Mouse (Mus musculus) limb, embryonic 11.5 days (tissue): ENCODE data around the gene Zfp644. TPM values are rescaled to one million over a fixed set of nuclear protein-coding genes. Genes with fewer than 3 reads are reported as not detected.
"Not testable (repeated sequence)": the region's sequence is repeated elsewhere in the genome, so short reads cannot be mapped to it uniquely, and the experiment has no call there.

Experiments used
- ATAC-seq: fragments of 200-750 bp; cut with Nextera tagmentation; 2 replicates; pipeline ENCODE4 v1.8.0; 2017; ENCODE audit warnings: low read depth; ENCODE audit not compliant: insufficient number of reproducible peaks, low FRiP score, low TSS enrichment
- DNase-seq: peaks from one replicate; pipeline ENCODE4 v3.0.0-alpha.2; 2015; ENCODE audit warnings: low spot score
- H3K27ac ChIP-seq: fragments of 300-500 bp; sonication (generic); replicated peaks from 2 replicates; pipeline ENCODE4 v1.5.1; 2014; ENCODE audit warnings: low read depth, mild to moderate bottlenecking, low read length
- H3K27me3 ChIP-seq: fragments of 300-500 bp; sonication (generic); 2 replicates; pipeline ENCODE4 v1.6.1; 2014; ENCODE audit warnings: mild to moderate bottlenecking, low read length, mixed read lengths; ENCODE audit not compliant: control insufficient read depth, insufficient read depth
- H3K36me3 ChIP-seq: fragments of 300-500 bp; sonication (generic); 2 replicates; pipeline ENCODE4 v1.6.1; 2014; ENCODE audit warnings: mild to moderate bottlenecking, low read length, moderate library complexity, mixed read lengths; ENCODE audit not compliant: control insufficient read depth, insufficient read depth
- H3K4me1 ChIP-seq: fragments of 300-500 bp; sonication (generic); 2 replicates; pipeline ENCODE4 v1.6.1; 2014; ENCODE audit warnings: low read length, mixed read lengths; ENCODE audit not compliant: control insufficient read depth, insufficient read depth
- H3K4me2 ChIP-seq: fragments of 300-500 bp; sonication (generic); 2 replicates; pipeline ENCODE4 v1.6.1; 2014; ENCODE audit warnings: low read depth, mild to moderate bottlenecking, moderate library complexity; ENCODE audit not compliant: severe bottlenecking
- H3K4me3 ChIP-seq: fragments of 300-500 bp; sonication (generic); 2 replicates; pipeline ENCODE4 v1.5.1; 2014; ENCODE audit warnings: low read depth, low read length
- H3K9ac ChIP-seq: fragments of 300-500 bp; sonication (generic); 2 replicates; pipeline ENCODE4 v1.6.1; 2014; ENCODE audit warnings: mild to moderate bottlenecking, low read length
- H3K9me3 ChIP-seq: fragments of 300-500 bp; sonication (generic); 2 replicates; pipeline ENCODE4 v1.6.1; 2016; ENCODE audit warnings: low read length; ENCODE audit not compliant: control insufficient read depth
- WGBS: fragments of 180-500 bp; shearing (Covaris S2); extraction: QIAGEN DNeasy Blood & Tissue Kit; methylation state at CpG from one replicate; pipeline ENCODE4 v1.1.7; 2014; 5-methylcytosine and 5-hydroxymethylcytosine counted together
- polyA plus RNA-seq: library from polyadenylated mRNA; unstranded; fragments of >200 nt; fragmentation: Nextera tagmentation; extraction: Ambion mirVana; gene quantifications from 2 replicates; pipeline ENCODE4 v1.2.1, GENCODE M21; 2014

The Zfp644 gene
- polyA plus RNA-seq, 1 experiment from 2014 or later = 90.7 TPM

GRCm38 (mm10) chr5:106679659-106680058, 17.4 kb downstream of the Zfp644 start:
- H3K9me3 ChIP-seq = no peaks in the 10 kb centered on the region; the same call in 1 of the 2 replicates
- no peak for DNase-seq
- no peak for ATAC-seq
- H3K27me3 ChIP-seq = no peaks in the 10 kb centered on the region
- no peak overlapping the region for H3K27ac ChIP-seq
- H3K4me2 ChIP-seq = no peak overlapping the region
- no peak overlapping the region for H3K4me3 ChIP-seq
- no peaks in the 10 kb centered on the region; the same call in 1 of the 2 replicates for H3K4me1 ChIP-seq
- 89% methylated on average over 1 of the region's 1 CpGs for WGBS
- no peak overlapping the region for H3K9ac ChIP-seq
- H3K36me3 ChIP-seq = no peaks in the 10 kb centered on the region; the same call in 1 of the 2 replicates

GRCm38 (mm10) chr5:106678823-106679222, 18.3 kb downstream of the Zfp644 start:
- 57% methylated on average over 1 of the region's 1 CpGs for WGBS

GRCm38 (mm10) chr5:106676784-106677183, 20.3 kb downstream of the Zfp644 start:
- Histone ChIP-seq H3K9ac (no peak overlapping the region), H3K4me1 (no peaks in the 10 kb centered on the region), H3K4me2 (no peak overlapping the region), H3K4me3 (no peak overlapping the region), H3K9me3 (no peaks in the 10 kb centered on the region; the same call in 1 of the 2 replicates), H3K27ac (no peak overlapping the region), H3K27me3 (no peaks in the 10 kb centered on the region), H3K36me3 (no peaks in the 10 kb centered on the region; the same call in 1 of the 2 replicates)
- DNase-seq = no peak
- 87% methylated on average over 9 of the region's 9 CpGs for WGBS
- no peak for ATAC-seq

More at GRCm38 (mm10) chr5:106678823-106679222, 18.3 kb downstream of the Zfp644 start:
- H3K4me1 ChIP-seq, H3K9ac ChIP-seq, H3K36me3 ChIP-seq, H3K27ac ChIP-seq, ATAC-seq, H3K4me2 ChIP-seq, H3K9me3 ChIP-seq, H3K4me3 ChIP-seq, DNase-seq, H3K27me3 ChIP-seq: not testable (repeated sequence)

GRCm38 (mm10) chr5:106672597-106672996, 24.5 kb downstream of the Zfp644 start:
- DNase-seq (no peak), ATAC-seq (no peak)
- peaks cover 6% of the 10 kb centered on the region for H3K36me3 ChIP-seq
- no peaks in the 10 kb centered on the region for H3K9me3 ChIP-seq
- H3K27ac ChIP-seq = no peak overlapping the region
- H3K27me3 ChIP-seq = no peaks in the 10 kb centered on the region
- no peak overlapping the region for H3K9ac ChIP-seq
- no peaks in the 10 kb centered on the region for H3K4me1 ChIP-seq
- H3K4me3 ChIP-seq = no peak overlapping the region
- H3K4me2 ChIP-seq = no peak overlapping the region

GRCm38 (mm10) chr5:106671893-106672292, 25.2 kb downstream of the Zfp644 start:
- Histone ChIP-seq H3K27me3 (no peaks in the 10 kb centered on the region), H3K36me3 (peaks cover 6% of the 10 kb centered on the region), H3K9me3 (no peaks in the 10 kb centered on the region), H3K4me1 (no peaks in the 10 kb centered on the region), H3K4me3 (no peak overlapping the region), H3K27ac (no peak overlapping the region), H3K4me2 (no peak overlapping the region), H3K9ac (no peak overlapping the region)
- ATAC-seq (no peak), DNase-seq (no peak)
- WGBS = 85% methylated on average over 3 of the region's 3 CpGs

- Histone ChIP-seq H3K9ac (no peak overlapping the region), H3K4me2 (no peak overlapping the region), H3K27ac (no peak overlapping the region), H3K4me1 (no peaks in the 10 kb centered on the region), H3K4me3 (no peak overlapping the region), H3K27me3 (no peaks in the 10 kb centered on the region), H3K36me3 (peaks cover 7% of the 10 kb centered on the region), H3K9me3 (no peaks in the 10 kb centered on the region)
- ATAC-seq = no peak
- DNase-seq = no peak
- 92% methylated on average over 4 of the region's 4 CpGs for WGBS
Measured at GRCm38 (mm10) chr5:106664910-106665309, 32.2 kb downstream of the Zfp644 start.

GRCm38 (mm10) chr5:106660867-106661266, 36.2 kb downstream of the Zfp644 start:
- no peak overlapping the region for H3K27ac ChIP-seq
- ATAC-seq = no peak

GRCm38 (mm10) chr5:106652790-106653328, 44.2 kb downstream of the Zfp644 start:
- H3K36me3 ChIP-seq = no peaks in the 10 kb centered on the region
- no peak overlapping the region for H3K4me3 ChIP-seq
- H3K9ac ChIP-seq = no peak overlapping the region
- no peak for DNase-seq
- no peak overlapping the region for H3K4me2 ChIP-seq
- no peaks in the 10 kb centered on the region for H3K4me1 ChIP-seq
- no peak for ATAC-seq
- no peak overlapping the region for H3K27ac ChIP-seq
- H3K9me3 ChIP-seq = no peaks in the 10 kb centered on the region
- H3K27me3 ChIP-seq = no peaks in the 10 kb centered on the region
- 96% methylated on average over 3 of the region's 3 CpGs for WGBS

More at GRCm38 (mm10) chr5:106660867-106661266, 36.2 kb downstream of the Zfp644 start:
- no peak for DNase-seq
- Histone ChIP-seq H3K36me3 (peaks cover 3% of the 10 kb centered on the region; the same call in 1 of the 2 replicates), H3K27me3 (no peaks in the 10 kb centered on the region), H3K4me1 (no peaks in the 10 kb centered on the region), H3K4me3 (no peak overlapping the region), H3K9ac (no peak overlapping the region), H3K9me3 (no peaks in the 10 kb centered on the region), H3K4me2 (no peak overlapping the region)
- WGBS = 26% methylated on average over 1 of the region's 1 CpGs

- Histone ChIP-seq H3K27ac (no peak overlapping the region), H3K9ac (no peak overlapping the region), H3K4me2 (no peak overlapping the region), H3K27me3 (no peaks in the 10 kb centered on the region), H3K4me1 (no peaks in the 10 kb centered on the region), H3K36me3 (no peaks in the 10 kb centered on the region), H3K4me3 (no peak overlapping the region), H3K9me3 (no peaks in the 10 kb centered on the region)
- 92% methylated on average over 4 of the region's 4 CpGs for WGBS
- DNase-seq (no peak), ATAC-seq (no peak)
Measured at GRCm38 (mm10) chr5:106652220-106652753, 44.8 kb downstream of the Zfp644 start.
